Mouse (Mus musculus): ENCODE results near the gene Tcp11. TPM values are rescaled to one million over a fixed set of nuclear protein-coding genes. Genes with fewer than 3 reads are reported as not detected.

Tcp11 gene
- polyA plus RNA-seq, 2 experiments, result 1.0 to 2.8 TPM

GRCm38 (mm10) chr17:28036813-28037756, 43.4 kb downstream of the Tcp11 start:
- Histone ChIP-seq H3K4me1 (ENCODE audit: control insufficient read depth, insufficient read depth, low read length) (no peaks in the 10 kb centered on the region), H3K4me3 (replicated peaks; ENCODE audit: low read length) (no peak overlapping the region), H3K36me3 (ENCODE audit: control insufficient read depth, insufficient read depth, low read length) (peaks cover 19% of the 10 kb centered on the region), H3K4me2 (replicated peaks; ENCODE audit: low read depth, low read length, severe bottlenecking) (no peak overlapping the region), H3K27ac (replicated peaks; ENCODE audit: low read depth, low read length) (no peak overlapping the region), H3K27me3 (ENCODE audit: control insufficient read depth, insufficient read depth, low read length) (no peaks in the 10 kb centered on the region), H3K9me3 (ENCODE audit: control insufficient read depth, low read length) (no peaks in the 10 kb centered on the region), H3K9ac (ENCODE audit: low read depth, low read length, severe bottlenecking) (no peak overlapping the region)
- TF ChIP-seq POLR2A (IDR thresholded peaks at IDR 0.05; ENCODE audit: borderline replicate concordance, extremely low read depth, insufficient read depth, insufficient read length), result no peak
- 67% methylated on average over 14 of the region's 14 CpGs for WGBS
- DNase-seq (ENCODE audit: low spot score) (peak; percentile 41), ATAC-seq (ENCODE audit: low FRiP score, low read depth) (peak; percentile 54; the same call in 1 of the 2 replicates)

- Histone ChIP-seq H3K36me3 (ENCODE audit: control insufficient read depth, insufficient read depth, low read length) (peaks cover 18% of the 10 kb centered on the region; the same call in 1 of the 2 replicates), H3K4me3 (replicated peaks; ENCODE audit: low read length) (no peak overlapping the region), H3K4me2 (replicated peaks; ENCODE audit: low read depth, low read length, severe bottlenecking) (no peak overlapping the region), H3K9me3 (ENCODE audit: control insufficient read depth, low read length) (no peaks in the 10 kb centered on the region), H3K4me1 (ENCODE audit: control insufficient read depth, insufficient read depth, low read length) (no peaks in the 10 kb centered on the region), H3K27me3 (ENCODE audit: control insufficient read depth, insufficient read depth, low read length) (no peaks in the 10 kb centered on the region), H3K9ac (ENCODE audit: low read depth, low read length, severe bottlenecking) (no peak overlapping the region), H3K27ac (replicated peaks; ENCODE audit: low read depth, low read length) (no peak overlapping the region)
- no peak for TF ChIP-seq POLR2A (IDR thresholded peaks at IDR 0.05; ENCODE audit: borderline replicate concordance, extremely low read depth, insufficient read depth, insufficient read length)
- DNase-seq (ENCODE audit: low spot score), result no peak
- 72% methylated on average over 8 of the region's 8 CpGs for WGBS
- ATAC-seq (ENCODE audit: low FRiP score, low read depth), result no peak
These were observed 45.5 kb downstream of the Tcp11 start for GRCm38 (mm10) chr17:28034986-28035385.

- Histone ChIP-seq H3K4me1 (ENCODE audit: control insufficient read depth, insufficient read depth, low read length) (peaks cover 7% of the 10 kb centered on the region; the same call in 1 of the 2 replicates), H3K4me2 (replicated peaks; ENCODE audit: low read depth, low read length, severe bottlenecking) (no peak overlapping the region), H3K36me3 (ENCODE audit: control insufficient read depth, insufficient read depth, low read length) (peaks cover 13% of the 10 kb centered on the region; the same call in 1 of the 2 replicates), H3K9ac (ENCODE audit: low read depth, low read length, severe bottlenecking) (no peak overlapping the region), H3K9me3 (ENCODE audit: control insufficient read depth, low read length) (no peaks in the 10 kb centered on the region), H3K27ac (replicated peaks; ENCODE audit: low read depth, low read length) (no peak overlapping the region), H3K4me3 (replicated peaks; ENCODE audit: low read length) (no peak overlapping the region), H3K27me3 (ENCODE audit: control insufficient read depth, insufficient read depth, low read length) (no peaks in the 10 kb centered on the region)
- TF ChIP-seq POLR2A (IDR thresholded peaks at IDR 0.05; ENCODE audit: borderline replicate concordance, extremely low read depth, insufficient read depth, insufficient read length), result no peak
- DNase-seq (ENCODE audit: low spot score) (no peak), ATAC-seq (ENCODE audit: low FRiP score, low read depth) (no peak)
- WGBS, result 65% methylated on average over 3 of the region's 3 CpGs
These were observed 47.3 kb downstream of the Tcp11 start for GRCm38 (mm10) chr17:28033046-28033580.

- Histone ChIP-seq H3K27me3 (ENCODE audit: control insufficient read depth, insufficient read depth, low read length) (no peaks in the 10 kb centered on the region), H3K4me1 (ENCODE audit: control insufficient read depth, insufficient read depth, low read length) (peaks cover 12% of the 10 kb centered on the region; the same call in 1 of the 2 replicates), H3K27ac (replicated peaks; ENCODE audit: low read depth, low read length) (no peak overlapping the region), H3K9me3 (ENCODE audit: control insufficient read depth, low read length) (no peaks in the 10 kb centered on the region), H3K4me2 (replicated peaks; ENCODE audit: low read depth, low read length, severe bottlenecking) (no peak overlapping the region), H3K4me3 (replicated peaks; ENCODE audit: low read length) (no peak overlapping the region), H3K9ac (ENCODE audit: low read depth, low read length, severe bottlenecking) (no peak overlapping the region), H3K36me3 (ENCODE audit: control insufficient read depth, insufficient read depth, low read length) (peaks cover 13% of the 10 kb centered on the region; the same call in 1 of the 2 replicates)
- TF ChIP-seq POLR2A (IDR thresholded peaks at IDR 0.05; ENCODE audit: borderline replicate concordance, extremely low read depth, insufficient read depth, insufficient read length), result no peak
- 65% methylated on average over 10 of the region's 10 CpGs for WGBS
- DNase-seq (ENCODE audit: low spot score) (no peak), ATAC-seq (ENCODE audit: low FRiP score, low read depth) (no peak)
These were observed 48.2 kb downstream of the Tcp11 start for GRCm38 (mm10) chr17:28032219-28032618.

- no peaks in the 10 kb centered on the region for H3K27me3 ChIP-seq (ENCODE audit: control insufficient read depth, insufficient read depth, low read length)
- TF ChIP-seq POLR2A (IDR thresholded peaks at IDR 0.05; ENCODE audit: borderline replicate concordance, extremely low read depth, insufficient read depth, insufficient read length), result no peak
- no peak for DNase-seq (ENCODE audit: low spot score)
- peaks cover 13% of the 10 kb centered on the region; the same call in 1 of the 2 replicates for H3K36me3 ChIP-seq (ENCODE audit: control insufficient read depth, insufficient read depth, low read length)
- no peaks in the 10 kb centered on the region for H3K9me3 ChIP-seq (ENCODE audit: control insufficient read depth, low read length)
- 58% methylated on average over 9 of the region's 9 CpGs for WGBS
- no peak overlapping the region for H3K4me3 ChIP-seq (replicated peaks; ENCODE audit: low read length)
- H3K9ac ChIP-seq (ENCODE audit: low read depth, low read length, severe bottlenecking), result no peak overlapping the region
- H3K27ac ChIP-seq (replicated peaks; ENCODE audit: low read depth, low read length), result no peak overlapping the region
- H3K4me1 ChIP-seq (ENCODE audit: control insufficient read depth, insufficient read depth, low read length), result peaks cover 19% of the 10 kb centered on the region
- ATAC-seq (ENCODE audit: low FRiP score, low read depth), result no peak
- H3K4me2 ChIP-seq (replicated peaks; ENCODE audit: low read depth, low read length, severe bottlenecking), result no peak overlapping the region
These were observed 49.0 kb downstream of the Tcp11 start for GRCm38 (mm10) chr17:28031281-28031941.
